Mouse (Mus musculus): ENCODE data around the gene Mrc2. TPM values are rescaled to one million over a fixed set of nuclear protein-coding genes. Genes with fewer than 3 reads are reported as not detected.
A peak's percentile ranks its signal among the peaks of the same experiment; 100 is the strongest.

Mrc2 gene
- total RNA-seq, 2 experiments from 2014 or later, result 13.4 to 13.5 TPM

DNA sequence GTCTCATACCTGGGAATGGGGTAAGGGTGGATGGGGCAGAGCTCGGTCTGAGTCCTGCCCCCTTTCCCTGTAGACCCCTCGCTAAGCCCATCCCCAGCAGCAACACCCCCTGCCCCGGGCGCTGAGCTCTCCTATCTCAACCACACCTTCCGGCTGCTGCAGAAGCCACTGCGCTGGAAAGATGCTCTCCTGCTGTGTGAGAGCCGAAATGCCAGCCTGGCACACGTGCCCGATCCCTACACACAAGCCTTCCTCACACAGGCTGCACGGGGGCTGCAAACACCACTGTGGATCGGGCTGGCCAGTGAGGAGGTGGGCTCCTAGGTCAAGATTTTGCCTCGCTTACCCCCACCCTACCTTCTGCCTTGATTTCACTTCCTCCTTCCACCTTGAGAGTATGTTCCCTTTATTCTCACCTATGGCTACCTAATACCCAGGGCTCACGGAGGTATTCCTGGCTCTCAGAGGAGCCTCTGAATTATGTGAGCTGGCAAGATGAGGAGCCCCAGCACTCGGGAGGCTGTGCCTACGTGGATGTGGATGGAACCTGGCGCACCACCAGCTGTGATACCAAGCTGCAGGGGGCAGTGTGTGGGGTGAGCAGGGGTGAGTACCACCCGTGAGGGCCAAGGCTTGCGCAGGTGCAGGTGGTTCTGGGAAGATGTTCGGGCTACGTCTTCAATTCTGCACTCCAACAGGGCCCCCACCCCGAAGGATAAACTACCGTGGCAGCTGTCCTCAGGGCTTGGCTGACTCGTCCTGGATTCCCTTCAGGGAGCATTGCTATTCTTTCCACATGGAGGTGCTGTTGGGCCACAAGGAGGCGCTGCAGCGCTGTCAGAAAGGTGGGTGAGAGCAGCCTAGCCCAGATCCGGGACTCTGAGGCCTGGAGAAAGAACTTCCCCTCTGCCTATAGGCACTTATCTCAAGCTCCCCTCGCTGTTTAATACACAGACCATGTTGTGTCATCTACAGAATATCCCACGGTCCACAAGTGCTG lies 55.0 kb downstream of the Mrc2 start:
- DNase-seq, result peak; percentile 95
- intact Hi-C loops (cut with DNase I), result loop anchor here (5.0 kb wide), 1 partner anchor 565 kb away; no protein-coding TSS in a partner anchor

DNA sequence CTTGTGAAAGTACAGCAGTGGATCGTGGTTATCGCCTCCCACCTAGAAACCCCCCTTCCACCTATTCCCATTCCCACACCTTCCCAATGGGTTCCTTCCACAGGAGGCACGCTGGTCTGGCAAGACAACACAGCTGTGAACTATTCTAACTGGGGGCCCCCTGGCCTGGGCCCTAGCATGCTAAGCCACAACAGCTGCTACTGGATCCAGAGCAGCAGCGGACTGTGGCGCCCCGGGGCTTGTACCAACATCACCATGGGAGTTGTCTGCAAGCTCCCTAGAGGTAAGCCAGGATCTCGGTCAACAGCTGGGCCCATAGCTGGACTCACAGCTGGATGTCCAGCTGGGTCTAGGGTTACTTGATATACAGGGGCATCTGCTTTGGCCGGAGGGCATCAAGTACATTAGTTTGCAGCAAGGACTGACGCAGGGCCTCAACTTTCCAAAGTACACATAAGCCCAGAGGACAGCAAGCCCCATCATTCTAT lies 56.1 kb downstream of the Mrc2 start:
- intact Hi-C loops (cut with DNase I), result loop anchor here (5.0 kb wide), 1 partner anchor 564 kb away; no protein-coding TSS in a partner anchor
- DNase-seq, result no peak

DNA sequence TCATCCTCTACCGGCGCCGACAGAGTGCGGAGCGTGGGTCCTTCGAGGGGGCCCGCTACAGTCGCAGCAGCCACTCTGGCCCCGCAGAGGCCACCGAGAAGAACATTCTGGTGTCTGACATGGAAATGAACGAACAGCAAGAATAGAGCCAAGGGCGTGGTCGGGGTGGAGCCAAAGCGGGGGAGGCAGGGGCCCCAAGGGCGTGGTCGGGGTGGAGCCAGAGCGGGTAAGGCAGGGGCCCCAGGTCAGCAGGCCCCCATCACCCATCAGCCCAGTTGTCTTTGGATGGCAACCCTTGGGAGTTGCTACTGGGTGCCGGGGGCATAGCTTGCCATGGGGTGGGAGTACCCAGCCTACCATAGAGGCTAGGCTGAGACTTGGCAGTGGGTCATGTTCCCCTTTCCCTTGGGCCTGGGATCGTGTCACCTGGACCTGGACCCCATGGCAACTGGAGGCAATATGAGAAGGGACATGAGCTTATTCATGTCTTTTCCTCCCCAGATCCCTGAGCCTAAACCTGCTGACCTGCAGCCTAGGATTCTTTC lies 57.4 kb downstream of the Mrc2 start:
- intact Hi-C loops (cut with DNase I), result loop anchor here (5.0 kb wide), 1 partner anchor 562 kb away; no protein-coding TSS in a partner anchor
- DNase-seq, result no peak

DNA sequence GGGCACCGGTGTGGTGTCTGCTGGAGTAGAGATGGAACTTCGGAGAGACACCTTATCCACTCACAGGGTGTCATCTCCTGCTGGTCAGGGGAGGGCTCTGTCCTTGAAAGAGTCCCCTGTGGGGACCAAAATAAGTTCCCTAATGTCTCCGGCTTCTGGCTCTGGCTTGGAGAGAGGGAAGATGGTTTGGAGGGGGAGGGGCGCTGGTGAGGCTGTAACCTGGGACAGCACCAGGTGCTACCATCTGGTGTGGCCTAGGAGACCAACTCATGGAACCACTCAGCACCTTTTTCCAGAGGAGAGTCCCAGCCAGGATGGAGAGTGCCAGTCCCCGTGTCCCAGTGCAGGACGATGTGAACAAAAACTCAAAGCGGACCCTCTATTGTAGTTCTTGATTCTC lies 58.2 kb downstream of the Mrc2 start:
- intact Hi-C loops (cut with DNase I), result no loop called here
- no peak for DNase-seq

DNA sequence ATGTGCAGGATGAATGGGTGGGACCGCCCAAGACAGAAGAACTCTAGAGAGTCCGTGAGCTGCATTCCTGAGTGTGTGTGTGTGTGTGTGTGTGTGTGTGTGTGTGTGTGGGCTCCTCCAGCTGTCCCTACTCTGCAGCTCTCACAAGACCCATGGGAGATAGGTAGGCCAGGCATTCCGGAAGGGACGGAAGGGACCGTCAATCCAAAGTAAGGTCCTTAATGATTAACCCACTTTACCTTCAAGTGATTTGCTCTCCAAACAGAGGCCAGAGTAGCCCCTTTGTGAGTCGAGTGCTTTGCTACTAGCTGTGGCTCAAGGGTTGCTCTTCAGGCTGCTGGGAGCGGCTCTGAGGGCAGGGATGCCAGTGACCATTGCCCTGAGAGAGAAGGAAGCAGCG lies 59.7 kb downstream of the Mrc2 start:
- intact Hi-C loops (cut with DNase I), result no loop called here
- no peak for DNase-seq

DNA sequence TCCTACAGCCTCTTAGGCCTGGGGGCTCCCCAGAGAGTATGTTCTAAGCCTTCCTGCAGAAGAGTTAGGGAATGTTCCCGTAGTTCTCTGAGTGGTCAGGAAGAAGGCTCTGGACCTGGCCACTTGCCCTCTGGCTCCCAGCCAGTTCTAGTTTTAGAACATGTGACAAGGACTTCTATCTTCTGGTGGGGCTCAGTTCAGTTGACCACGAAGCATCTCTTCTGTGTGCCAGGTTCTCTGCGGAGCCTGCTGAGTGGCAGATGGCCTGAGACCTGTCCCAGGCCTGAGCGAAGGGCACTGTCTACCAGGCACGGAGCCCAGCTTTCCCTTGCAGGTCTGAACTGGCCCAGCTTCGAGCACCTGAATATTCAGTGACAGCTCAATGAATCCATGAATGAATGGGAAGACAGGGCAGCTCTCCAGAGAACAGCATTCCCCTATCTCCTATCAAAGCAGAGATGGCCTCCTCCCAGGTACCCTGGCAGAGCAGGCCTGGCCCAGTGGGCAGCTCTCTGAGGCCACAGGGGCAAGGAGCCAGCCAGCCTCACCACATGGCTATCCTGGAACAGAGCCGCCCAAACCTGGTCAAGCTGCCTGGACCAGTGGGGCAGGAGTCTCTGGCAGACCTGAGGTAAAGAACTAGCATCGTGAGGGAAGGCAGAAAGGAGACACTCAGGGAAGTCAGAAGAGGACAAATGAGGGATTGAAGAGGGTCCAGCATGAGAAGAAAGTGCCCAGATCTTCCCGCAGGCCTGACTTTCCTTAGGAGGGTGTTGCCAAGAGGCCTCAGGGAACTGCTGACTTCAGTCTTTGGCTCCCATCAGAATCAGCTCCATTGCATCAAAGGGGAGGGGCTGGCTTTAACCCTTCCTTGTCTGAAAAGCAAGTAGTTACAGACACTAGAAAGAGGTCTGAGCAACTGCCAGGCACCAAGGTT lies 60.8 kb downstream of the Mrc2 start:
- intact Hi-C loops (cut with DNase I), result no loop called here
- DNase-seq, result peak; percentile 98

DNA sequence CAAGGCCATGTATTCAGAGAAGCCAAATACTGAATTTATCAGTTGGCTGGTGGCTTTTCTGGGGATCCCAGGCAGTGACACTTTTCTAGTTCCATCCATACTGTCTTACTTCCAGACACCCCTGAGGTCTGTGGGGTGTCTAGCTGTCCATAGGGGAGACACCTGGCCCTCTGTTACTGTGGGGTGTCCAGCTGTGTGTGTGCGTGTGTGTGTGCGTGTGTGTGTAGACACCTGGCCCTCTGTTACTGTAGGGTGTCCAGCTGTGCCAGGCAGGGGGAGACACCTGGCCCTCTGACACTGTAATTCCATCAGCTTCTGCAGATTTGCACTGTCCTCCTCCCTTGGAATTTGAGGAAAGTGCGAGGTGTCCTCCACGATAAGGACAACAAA lies 61.4 kb downstream of the Mrc2 start:
- DNase-seq, result no peak
- intact Hi-C loops (cut with DNase I), result no loop called here

DNA sequence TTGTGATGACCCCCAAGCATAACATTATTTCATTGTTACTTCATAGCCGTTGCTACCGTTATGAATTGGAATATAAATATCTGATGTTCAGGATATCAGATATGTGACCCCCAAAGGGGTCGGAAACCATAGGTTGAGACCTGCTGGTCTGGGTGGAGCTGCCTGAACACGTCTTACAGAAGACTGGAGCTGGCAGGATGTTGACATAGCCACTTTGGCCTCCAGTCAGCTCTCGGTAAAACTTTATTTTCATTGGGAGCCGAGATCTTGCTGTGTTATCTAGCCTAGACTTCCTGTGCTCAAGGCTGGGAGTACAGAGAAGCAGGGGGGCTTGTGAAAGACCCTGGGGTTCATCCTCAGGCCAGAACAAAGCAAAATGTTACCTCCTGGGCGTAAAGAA lies 63.9 kb downstream of the Mrc2 start:
- DNase-seq, result no peak
- intact Hi-C loops (cut with DNase I), result no loop called here

DNA sequence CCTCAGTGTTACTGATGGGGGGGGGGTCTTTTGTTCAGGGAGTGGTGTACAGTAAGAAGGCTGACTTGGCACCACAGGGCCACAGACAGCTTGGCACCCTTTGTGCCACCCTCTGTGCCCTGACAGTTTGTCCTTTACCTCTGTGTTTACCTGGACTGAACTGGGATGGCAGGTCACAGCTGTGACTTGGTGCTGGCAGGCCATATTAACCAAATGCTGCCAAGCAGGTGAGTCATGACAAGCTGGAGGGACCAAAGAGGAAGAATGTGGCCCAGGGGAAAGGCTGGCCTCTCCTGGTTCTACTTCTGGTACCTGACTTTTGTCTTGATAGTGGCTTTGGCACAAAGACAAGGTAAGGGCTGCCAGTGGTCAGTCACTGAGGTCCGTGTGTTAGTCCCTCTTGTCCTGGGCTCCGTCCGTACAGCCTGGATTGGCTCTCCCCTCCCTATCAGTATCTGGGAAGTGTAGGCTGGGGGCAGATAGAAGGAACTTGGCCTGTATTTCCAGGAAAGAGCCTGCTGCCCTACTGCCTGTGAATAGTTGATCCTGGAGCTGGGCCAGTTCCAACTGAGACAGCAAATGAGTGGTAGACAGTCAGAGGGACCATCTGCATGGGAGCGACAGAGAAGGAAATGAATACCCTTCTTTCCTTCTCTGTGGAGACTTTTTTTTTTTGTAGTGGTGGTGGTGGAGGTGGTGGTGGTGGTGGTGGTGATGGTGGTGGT lies 69.8 kb downstream of the Mrc2 start:
- intact Hi-C loops (cut with DNase I), result loop anchor here (2.0 kb wide), 1 partner anchor 231 kb away; no protein-coding TSS in a partner anchor

DNA sequence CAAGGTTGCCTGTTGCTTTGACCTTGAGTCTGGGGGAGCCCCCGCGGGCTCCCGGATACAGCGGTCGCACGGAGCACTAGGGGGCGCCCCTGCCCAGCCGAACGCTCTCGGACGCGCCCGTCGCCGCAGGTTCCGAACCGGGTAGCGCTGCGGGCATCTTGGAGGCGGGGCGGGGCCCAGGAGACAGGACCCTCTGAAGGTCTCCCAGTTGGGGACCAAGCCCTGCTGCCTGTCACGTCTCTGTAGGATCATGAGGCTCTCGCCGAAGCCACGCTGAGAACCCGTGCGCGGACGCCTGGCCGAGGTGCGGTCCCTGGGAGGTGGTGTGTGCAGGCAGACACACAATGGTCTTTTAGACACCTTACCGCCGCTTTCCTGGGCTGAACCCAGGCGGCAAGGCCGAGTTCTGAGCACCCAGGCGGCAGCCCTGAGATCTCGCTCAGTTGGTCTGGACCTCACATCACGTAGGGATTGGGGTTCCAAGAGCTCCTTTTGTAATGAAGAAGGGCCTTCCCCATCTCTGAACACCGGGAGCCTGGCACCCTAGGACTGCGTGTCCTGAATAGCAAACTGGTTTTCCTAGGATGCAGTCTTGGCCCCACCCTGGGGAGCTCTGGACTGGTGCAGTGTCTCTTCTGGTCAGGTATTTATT lies 70.6 kb downstream of the Mrc2 start:
- intact Hi-C loops (cut with DNase I), result loop anchor here (2.0 kb wide), 1 partner anchor 230 kb away; no protein-coding TSS in a partner anchor
- peak; percentile 77 for DNase-seq

More for the DNA sequence above, 69.8 kb downstream of the Mrc2 start:
- peak; percentile 72 for DNase-seq

DNA sequence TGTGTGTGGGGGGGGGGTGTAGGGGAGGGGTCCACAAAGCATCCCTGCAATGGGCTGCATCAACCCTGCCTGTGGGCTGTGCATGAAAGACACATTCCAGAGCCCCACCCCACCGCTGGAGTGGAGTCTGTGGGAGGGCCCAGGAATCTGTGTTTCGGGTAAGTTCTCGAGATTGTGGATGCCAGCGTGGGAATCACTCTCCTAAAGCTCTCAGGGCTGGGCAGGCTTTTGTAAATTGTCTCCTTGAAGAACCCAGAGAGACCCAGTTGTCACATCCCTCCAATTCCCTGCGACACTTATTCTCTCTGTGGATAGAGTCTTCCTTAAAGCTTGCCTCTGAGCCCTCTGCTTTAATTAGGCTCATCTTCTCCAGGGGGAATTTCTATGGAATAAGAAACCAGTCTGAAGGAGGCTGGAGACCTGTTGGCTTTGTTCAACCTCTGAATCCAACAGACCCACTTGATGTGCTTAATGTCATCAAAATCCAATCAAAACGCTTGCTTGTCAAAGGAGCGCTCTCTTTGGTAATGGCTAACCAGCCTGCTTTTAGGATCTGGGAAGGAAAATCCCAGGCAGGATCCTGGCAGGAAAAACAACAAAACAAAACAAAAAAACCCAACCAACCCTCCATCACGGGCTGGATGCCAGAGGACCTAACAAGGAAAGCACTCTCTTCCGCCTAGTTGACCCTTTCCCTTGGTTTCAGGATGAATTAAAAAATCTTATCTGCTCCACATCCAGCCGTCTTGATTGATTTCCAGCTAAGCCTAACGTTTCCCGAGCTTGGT lies 71.3 kb downstream of the Mrc2 start:
- intact Hi-C loops (cut with DNase I), result loop anchor here (2.0 kb wide), 1 partner anchor 229 kb away; no protein-coding TSS in a partner anchor
- no peak for DNase-seq

DNA sequence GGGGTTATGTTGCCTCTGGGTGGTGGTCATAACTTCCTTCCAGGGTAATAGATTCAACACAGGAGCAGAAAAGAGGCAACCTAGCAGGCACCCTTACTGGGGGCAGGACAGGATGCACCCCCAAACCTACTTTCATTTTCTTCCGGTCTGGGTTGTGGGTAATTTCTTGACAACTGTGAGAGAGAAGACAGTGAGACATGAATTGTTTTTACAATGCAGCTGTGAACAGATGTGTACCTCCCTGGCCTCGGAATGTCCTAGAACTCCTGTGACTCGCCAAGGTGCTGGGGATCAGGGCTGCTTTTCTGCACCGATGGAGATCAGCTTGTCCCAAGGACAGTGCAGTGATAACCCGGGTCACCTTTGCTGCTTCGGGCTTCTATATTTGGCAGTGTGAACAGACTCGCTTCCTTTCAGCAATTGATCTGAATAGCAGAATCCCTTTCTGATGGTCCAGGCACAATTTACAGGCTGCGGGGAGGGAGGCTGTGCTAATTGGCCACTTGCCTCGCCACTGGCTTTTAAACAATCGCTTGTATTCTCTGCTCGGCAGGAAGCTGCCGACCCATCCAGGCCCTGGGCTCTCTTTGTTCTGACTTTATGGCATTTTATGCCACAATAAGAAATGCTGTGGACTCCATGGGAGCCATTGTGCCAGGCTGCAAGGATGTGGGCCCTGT lies 72.1 kb downstream of the Mrc2 start:
- DNase-seq, result peak; percentile 39
- intact Hi-C loops (cut with DNase I), result no loop called here

DNA sequence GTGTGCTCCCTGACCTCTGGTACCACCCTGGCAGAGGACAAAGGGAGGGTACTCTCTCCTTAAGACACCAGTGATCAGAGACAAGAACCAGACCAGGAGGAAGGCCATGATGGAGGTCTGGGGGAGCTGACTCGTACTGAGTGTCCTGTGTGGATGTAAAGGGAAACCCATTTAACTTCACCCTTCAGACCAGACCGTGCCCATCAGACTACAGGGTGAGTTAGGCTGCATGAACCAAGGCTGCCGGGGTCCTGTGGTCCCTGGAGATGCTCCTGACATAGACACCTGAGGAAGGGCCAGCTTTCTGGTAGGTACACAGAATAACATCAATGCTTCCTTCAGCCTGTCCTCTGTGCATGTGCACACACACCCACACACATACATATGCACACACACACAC lies 73.2 kb downstream of the Mrc2 start:
- intact Hi-C loops (cut with DNase I), result no loop called here
- DNase-seq, result no peak

DNA sequence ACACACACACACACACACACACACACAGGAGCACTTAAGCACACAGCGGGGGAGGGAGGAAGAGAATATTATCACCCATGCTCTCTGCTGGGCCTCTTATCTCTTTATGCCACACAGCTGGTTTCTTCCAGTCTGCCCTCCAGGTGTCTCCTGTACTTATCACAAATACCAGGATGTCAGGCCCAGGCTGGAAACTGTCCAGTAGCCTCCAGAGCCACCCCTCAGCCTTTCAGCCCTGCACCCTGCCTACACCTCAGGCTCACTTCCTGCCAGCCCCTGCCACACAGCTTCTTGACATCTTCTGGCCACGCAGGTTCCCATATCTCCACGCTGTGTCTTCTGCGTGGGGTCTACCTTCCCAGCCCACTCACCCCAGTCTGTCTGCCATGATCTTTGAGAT lies 73.6 kb downstream of the Mrc2 start:
- DNase-seq, result no peak
- intact Hi-C loops (cut with DNase I), result no loop called here

DNA sequence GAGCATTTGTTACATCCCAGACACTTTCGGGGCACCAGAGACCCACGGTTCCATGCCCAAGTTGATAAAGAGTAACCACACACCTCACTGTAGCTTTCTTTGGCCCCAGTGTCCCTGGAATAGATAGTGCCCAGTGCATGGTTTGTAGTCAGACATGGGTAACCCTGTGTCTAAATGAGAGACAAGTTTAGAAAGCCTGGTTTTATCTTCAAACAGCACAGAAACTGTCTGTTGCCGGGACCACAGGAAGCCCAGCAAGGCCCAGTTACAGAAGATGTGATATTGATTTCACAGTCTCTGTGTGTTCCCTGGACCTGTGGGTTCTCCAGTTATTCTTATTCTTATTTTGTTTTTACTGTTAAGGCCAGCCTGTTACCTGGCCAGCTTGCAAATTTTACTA lies 74.7 kb downstream of the Mrc2 start:
- intact Hi-C loops (cut with DNase I), result no loop called here
- DNase-seq, result no peak

DNA sequence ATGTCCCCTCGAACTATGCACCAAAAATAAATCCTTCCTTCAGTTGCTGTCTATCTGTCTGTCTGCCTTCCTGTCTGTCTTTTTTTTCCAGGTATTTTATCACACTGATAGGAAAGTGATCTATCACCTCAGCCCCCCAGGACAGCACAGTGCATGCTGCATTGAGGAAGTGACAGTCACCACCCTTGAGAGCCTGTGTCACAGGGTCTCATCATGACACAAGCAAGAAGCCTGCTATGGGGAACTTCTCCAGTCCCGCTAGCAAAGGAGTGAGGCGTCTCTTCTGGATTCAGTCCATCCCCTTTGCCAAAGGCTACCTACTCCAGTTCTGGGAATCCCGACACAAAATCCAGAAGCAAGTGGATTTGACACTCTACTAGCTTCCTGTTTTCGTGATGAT lies 76.4 kb downstream of the Mrc2 start:
- no peak for DNase-seq
- intact Hi-C loops (cut with DNase I), result no loop called here

DNA sequence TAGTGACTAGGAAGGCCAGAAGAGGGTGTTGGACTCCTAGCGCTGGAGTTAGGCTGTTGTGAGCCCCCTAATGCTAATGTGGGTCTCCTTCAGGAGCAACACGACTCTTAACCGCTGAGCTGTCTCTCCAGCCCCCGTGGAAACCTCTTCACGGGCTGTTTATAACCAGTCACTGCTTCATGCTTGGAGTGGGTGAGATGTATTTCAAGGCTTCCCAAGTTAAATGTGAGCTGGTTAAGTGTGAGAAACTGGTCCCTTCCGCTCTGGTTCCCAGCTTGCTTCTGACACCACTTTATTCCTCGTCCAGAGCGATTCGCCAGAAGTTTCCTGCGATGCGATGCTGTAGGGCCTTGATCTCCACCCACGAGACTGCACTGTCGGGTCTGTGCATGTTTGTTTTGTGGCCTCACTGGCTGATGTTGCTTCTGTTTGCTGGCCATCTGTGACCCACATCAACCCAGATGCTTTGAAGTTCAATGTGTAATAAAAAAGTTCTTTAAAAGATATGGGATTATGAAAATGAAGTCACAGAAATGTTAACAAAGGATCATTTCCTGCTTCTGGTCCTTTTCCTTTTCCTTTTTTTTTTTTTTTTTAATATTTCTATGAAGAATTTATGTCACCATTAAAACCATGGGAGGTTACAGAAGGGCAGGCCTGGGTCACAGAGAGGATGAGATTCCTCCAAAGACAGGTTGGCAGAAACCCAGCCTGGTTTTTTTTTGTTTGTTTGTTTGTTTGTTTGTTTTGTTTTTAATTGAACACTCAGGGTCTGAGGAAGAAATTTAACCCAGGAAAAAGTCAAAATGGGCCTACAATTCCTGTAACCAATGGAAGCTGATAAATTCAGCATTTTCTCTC lies 77.3 kb downstream of the Mrc2 start:
- DNase-seq, result no peak
- intact Hi-C loops (cut with DNase I), result no loop called here

All from left cerebral cortex, postnatal 4 days (tissue).